Mouse (Mus musculus) intestine, embryonic 14.5 days (tissue): Measurements from ENCODE around the gene Spata13. TPM values are rescaled to one million over a fixed set of nuclear protein-coding genes. Genes with fewer than 3 reads are reported as not detected.

ENCODE experiments used
- ATAC-seq: fragments of 200-750 bp; cut with Nextera tagmentation; replicated peaks from 2 replicates; pipeline ENCODE4 v1.8.0; 2017; ENCODE audit warnings: low read depth, moderate number of reproducible peaks, moderate TSS enrichment, moderate library complexity; ENCODE audit not compliant: low FRiP score, low TSS enrichment
- DNase-seq: peaks from one replicate; pipeline ENCODE4 v3.0.0-alpha.2; 2018; ENCODE audit warnings: low spot score
- H3K27ac ChIP-seq: fragments of 300-500 bp; sonication (generic); 2 replicates; pipeline ENCODE4 v1.5.1; 2014; ENCODE audit warnings: low read depth, mild to moderate bottlenecking, control low read depth
- H3K27me3 ChIP-seq: fragments of 300-500 bp; sonication (generic); replicated peaks from 2 replicates; pipeline ENCODE4 v1.6.1; 2014; ENCODE audit warnings: low read length, control low read depth; ENCODE audit not compliant: control insufficient read depth, insufficient read depth
- H3K36me3 ChIP-seq: fragments of 300-500 bp; sonication (generic); 2 replicates; pipeline ENCODE4 v1.6.1; 2014; ENCODE audit warnings: low read length, control low read depth; ENCODE audit not compliant: control insufficient read depth, insufficient read depth
- H3K4me1 ChIP-seq: fragments of 300-500 bp; sonication (generic); replicated peaks from 2 replicates; pipeline ENCODE4 v1.6.1; 2014; ENCODE audit warnings: low read length, control low read depth, mixed read lengths; ENCODE audit not compliant: control insufficient read depth, insufficient read depth
- H3K4me2 ChIP-seq: fragments of 300-500 bp; sonication (generic); 2 replicates; pipeline ENCODE4 v1.6.1; 2014; ENCODE audit warnings: low read length
- H3K4me3 ChIP-seq: fragments of 300-500 bp; sonication (generic); 2 replicates; pipeline ENCODE4 v1.5.1; 2014; ENCODE audit warnings: low read depth, low read length, control low read depth, mixed read lengths
- H3K9ac ChIP-seq: fragments of 300-500 bp; sonication (generic); 2 replicates; pipeline ENCODE4 v1.6.1; 2014; ENCODE audit warnings: mild to moderate bottlenecking, low read length
- H3K9me3 ChIP-seq: fragments of 300-500 bp; sonication (generic); 2 replicates; pipeline ENCODE4 v1.6.1; 2016; ENCODE audit warnings: low read length, control low read depth; ENCODE audit not compliant: control insufficient read depth
- WGBS: fragments of 180-500 bp; shearing (Covaris S2); extraction: QIAGEN DNeasy Blood & Tissue Kit; methylation state at CpG from one replicate; pipeline ENCODE4 v1.1.7; 2014; 5-methylcytosine and 5-hydroxymethylcytosine counted together
- polyA plus RNA-seq: library from polyadenylated mRNA; unstranded; fragments of >200 nt; fragmentation: Nextera tagmentation; extraction: Ambion mirVana; gene quantifications from 2 replicates; pipeline ENCODE4 v1.2.1, GENCODE M21; 2014

The Spata13 gene
- polyA plus RNA-seq, 1 experiment from 2014 or later: 23.1 TPM

DNA sequence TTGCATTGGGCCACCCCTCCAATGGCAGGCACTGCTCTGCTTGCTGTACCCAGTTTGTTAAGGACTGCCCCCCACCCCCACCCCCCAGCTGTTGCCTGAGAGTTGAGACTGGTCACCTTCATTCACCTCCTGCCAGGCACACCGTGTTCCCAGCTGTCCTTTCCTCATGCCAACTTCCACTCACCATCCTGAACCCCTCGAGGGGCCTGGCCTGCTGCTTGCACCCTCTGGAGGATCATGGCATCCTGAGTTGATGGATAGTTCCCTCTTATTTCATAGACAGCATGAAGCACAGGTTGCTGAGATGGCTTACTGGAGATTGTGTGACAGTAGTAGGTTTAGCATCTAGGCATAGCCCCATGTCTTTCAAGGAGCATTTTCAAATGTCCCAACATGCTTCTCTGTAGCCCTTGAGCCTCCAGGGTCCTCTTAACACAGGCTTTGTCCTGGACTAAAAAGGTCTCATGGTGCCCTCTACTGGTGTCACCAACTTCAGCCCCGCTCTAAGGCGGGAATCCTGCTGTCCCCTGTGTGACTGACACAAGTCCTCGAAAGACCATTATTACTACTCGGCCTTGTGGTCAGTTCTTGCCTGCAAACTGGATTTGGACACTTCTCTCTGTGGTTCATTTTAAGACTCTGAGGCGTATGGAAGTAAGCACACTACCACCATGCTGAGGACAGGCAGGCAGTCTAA lies 54.9 kb downstream of the Spata13 start:
- H3K4me1 ChIP-seq: 0 out of 2 replicates have a peak, but pooled peaks cover 4% of the 10 kb centered on the region
- no peaks in the 10 kb centered on the region for H3K9me3 ChIP-seq
- H3K9ac ChIP-seq: no peak overlapping the region
- no peak overlapping the region for H3K4me3 ChIP-seq
- H3K27ac ChIP-seq: no peak overlapping the region
- no peak overlapping the region for H3K4me2 ChIP-seq
- H3K27me3 ChIP-seq: no peaks in the 10 kb centered on the region
- ATAC-seq (0 out of 2 replicates have a peak, but pooled peaks have one; percentile 61), DNase-seq (peak; percentile 76)
- 0 out of 2 replicates have a peak, but pooled peaks cover 6% of the 10 kb centered on the region for H3K36me3 ChIP-seq
- WGBS: 45% methylated on average over 7 of the region's 7 CpGs

DNA sequence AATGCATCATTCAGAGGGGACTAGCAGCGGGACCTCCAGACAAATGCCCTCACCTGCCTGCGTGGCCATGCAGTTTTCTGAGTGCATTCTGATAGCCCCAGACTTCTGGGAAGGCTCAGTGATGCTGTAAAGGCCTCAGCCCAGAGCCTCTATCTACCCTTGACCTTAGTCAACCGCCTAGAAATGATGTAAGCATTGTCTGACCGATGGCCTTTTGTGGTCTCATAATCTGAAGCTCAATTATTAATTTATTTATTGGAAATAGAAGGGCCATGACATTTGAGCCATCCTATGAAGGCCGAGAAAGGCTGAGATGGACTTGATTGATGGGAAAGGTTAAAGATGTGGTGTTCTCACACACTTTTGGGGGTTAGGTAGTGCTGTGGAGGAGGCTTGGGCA lies 56.0 kb downstream of the Spata13 start:
- H3K4me3 ChIP-seq: no peak overlapping the region
- H3K27ac ChIP-seq: no peak overlapping the region
- 92% methylated on average over 5 of the region's 5 CpGs for WGBS
- no peak for DNase-seq
- ATAC-seq: no peak
- no peak overlapping the region for H3K9ac ChIP-seq
- no peak overlapping the region for H3K4me2 ChIP-seq
- 0 out of 2 replicates have a peak, but pooled peaks cover 6% of the 10 kb centered on the region for H3K36me3 ChIP-seq
- no peaks in the 10 kb centered on the region for H3K27me3 ChIP-seq
- H3K4me1 ChIP-seq: 0 out of 2 replicates have a peak, but pooled peaks cover 7% of the 10 kb centered on the region
- no peaks in the 10 kb centered on the region for H3K9me3 ChIP-seq

DNA sequence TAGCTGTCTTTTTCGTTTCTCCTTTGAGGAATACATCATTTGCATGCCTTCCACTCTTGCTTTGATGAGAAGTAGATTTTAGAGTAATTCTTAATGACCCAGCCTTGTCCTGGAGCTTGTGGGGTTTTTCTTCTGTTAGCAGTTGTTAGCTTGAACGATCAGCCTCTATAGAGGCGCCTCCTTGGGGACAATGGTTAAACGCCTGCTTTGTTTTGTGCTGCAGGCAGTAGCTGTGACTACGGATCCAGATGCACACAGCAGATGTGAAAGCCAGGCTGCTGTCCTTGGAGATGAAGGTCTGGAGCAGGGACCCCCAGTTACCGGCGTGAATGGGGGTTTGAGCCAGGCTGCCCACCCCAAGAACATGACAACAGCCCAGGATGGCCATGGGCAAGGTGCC lies 56.8 kb downstream of the Spata13 start:
- 0 out of 2 replicates have a peak, but pooled peaks cover 6% of the 10 kb centered on the region for H3K36me3 ChIP-seq
- H3K4me2 ChIP-seq: no peak overlapping the region
- H3K4me1 ChIP-seq: 0 out of 2 replicates have a peak, but pooled peaks cover 7% of the 10 kb centered on the region
- H3K4me3 ChIP-seq: no peak overlapping the region
- ATAC-seq: no peak
- no peak overlapping the region for H3K9ac ChIP-seq
- WGBS: 89% methylated on average over 7 of the region's 7 CpGs
- H3K27me3 ChIP-seq: no peaks in the 10 kb centered on the region
- H3K9me3 ChIP-seq: no peaks in the 10 kb centered on the region
- H3K27ac ChIP-seq: no peak overlapping the region
- DNase-seq: no peak

DNA sequence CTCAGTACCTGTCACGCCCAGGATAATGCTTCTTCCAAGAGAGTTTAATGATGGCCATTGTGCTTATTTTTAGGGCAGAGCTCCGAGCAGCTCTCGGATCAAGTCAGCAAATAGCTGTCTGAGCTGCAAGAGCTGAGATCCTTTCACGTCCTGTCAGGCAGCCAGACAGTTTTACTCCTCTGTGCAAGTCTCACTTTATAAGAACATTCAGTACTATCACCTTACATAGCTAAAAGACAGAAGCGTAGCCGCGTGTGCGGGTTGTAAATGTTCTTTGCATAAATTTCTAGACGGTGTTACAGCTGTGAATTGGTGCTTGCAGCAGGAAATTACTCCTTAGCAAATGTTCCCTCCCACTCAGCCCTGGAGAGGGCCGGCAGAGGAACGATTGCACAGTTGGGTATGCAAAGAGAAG lies 59.3 kb downstream of the Spata13 start:
- 0 out of 2 replicates have a peak, but pooled peaks cover 6% of the 10 kb centered on the region for H3K36me3 ChIP-seq
- no peak overlapping the region for H3K9ac ChIP-seq
- 0 out of 2 replicates have a peak, but pooled peaks cover 7% of the 10 kb centered on the region for H3K4me1 ChIP-seq
- DNase-seq (no peak), ATAC-seq (no peak)
- no peak overlapping the region for H3K4me3 ChIP-seq
- peak overlapping the region; percentile 1; the same call in 1 of the 2 replicates for H3K4me2 ChIP-seq
- no peaks in the 10 kb centered on the region for H3K9me3 ChIP-seq
- H3K27ac ChIP-seq: no peak overlapping the region
- H3K27me3 ChIP-seq: no peaks in the 10 kb centered on the region
- WGBS: 34% methylated on average over 11 of the region's 11 CpGs

DNA sequence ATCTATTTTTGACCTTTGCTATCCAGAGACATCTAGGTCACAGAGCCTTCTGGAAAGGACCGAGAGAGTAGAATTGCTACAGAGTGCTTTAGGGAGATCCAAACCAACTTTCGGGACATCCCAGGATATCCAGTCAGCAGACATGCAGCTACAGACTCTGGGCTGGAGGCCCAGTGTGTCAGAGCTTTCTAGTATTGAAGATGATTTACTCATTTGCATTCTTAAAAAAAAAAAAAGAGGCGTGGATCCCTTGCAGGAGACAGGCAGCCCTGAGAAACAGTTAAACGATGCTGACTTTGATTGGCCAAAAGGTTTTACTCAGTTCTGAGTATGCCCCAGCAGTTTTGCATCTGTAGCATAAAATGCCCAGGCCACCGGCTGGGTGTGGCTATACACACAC lies 59.9 kb downstream of the Spata13 start:
- H3K4me2 ChIP-seq: no peak overlapping the region
- no peaks in the 10 kb centered on the region for H3K9me3 ChIP-seq
- WGBS: 62% methylated on average over 5 of the region's 5 CpGs
- ATAC-seq (no peak), DNase-seq (no peak)
- no peak overlapping the region for H3K4me3 ChIP-seq
- H3K9ac ChIP-seq: no peak overlapping the region
- H3K4me1 ChIP-seq: 0 out of 2 replicates have a peak, but pooled peaks cover 7% of the 10 kb centered on the region
- H3K27me3 ChIP-seq: no peaks in the 10 kb centered on the region
- 0 out of 2 replicates have a peak, but pooled peaks cover 6% of the 10 kb centered on the region for H3K36me3 ChIP-seq
- no peak overlapping the region for H3K27ac ChIP-seq

DNA sequence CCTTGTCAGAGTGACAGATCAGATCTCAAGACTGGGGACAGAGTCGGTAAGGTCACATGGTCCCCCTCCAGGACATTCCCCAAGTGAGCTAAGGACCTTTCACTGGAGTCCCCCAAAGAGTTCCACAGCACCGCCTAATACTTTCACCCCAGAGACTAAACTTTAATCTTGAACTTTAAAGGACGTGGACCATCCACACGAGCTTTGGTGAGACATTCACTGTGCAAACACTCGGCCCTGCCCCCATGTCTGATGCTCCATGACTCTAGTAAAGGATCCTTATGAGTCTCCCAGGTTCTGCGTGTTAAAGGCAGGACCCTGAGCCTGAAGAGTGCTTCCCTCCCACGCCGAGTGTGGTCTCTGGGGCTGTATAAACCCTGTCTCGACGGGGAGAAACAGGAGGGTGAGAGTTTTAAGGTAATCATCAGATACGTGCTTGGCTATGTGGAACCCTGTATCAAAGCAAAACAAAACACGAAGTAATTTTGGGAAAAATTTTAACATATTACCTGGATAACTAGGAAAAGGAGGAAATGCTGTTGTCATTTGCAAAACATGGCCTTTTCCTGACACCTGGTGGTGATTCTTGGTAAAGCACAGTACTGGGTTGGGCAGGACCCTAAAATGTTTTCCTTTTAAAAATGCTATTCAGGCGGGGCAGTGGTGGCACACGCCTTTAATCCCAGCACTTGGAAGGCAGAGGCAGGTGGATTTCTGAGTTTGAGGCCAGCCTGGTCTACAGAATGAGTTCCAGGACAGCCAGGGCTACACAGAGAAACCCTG lies 60.6 kb downstream of the Spata13 start:
- DNase-seq (peak; percentile 85), ATAC-seq (no peak)
- Histone ChIP-seq H3K4me1 (0 out of 2 replicates have a peak, but pooled peaks cover 7% of the 10 kb centered on the region), H3K4me2 (no peak overlapping the region), H3K27ac (no peak overlapping the region), H3K9ac (no peak overlapping the region), H3K9me3 (no peaks in the 10 kb centered on the region), H3K36me3 (0 out of 2 replicates have a peak, but pooled peaks cover 6% of the 10 kb centered on the region), H3K4me3 (no peak overlapping the region), H3K27me3 (no peaks in the 10 kb centered on the region)
- WGBS: 69% methylated on average over 14 of the region's 14 CpGs

DNA sequence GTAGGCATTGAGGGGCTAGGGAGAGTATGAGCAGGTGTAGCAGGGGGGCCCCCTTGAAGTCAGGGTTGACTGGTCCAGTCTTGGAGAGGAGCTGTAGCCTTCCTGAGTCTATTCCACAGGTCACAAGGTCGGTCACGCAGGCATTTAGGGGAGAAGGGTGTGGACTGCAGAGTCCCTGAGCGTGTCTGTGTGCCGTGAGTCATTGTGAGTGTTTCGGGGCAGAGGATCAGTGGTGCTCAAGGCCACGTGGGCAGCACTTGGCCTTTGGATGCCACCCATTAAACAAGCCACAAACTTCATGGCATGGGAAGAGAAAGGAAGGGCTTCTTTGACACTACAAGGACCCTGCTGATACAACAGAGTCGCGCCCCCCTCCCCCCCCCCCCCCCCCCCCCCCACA lies 63.5 kb downstream of the Spata13 start:
- no peak for DNase-seq
- Histone ChIP-seq H3K27me3 (no peaks in the 10 kb centered on the region), H3K27ac (no peak overlapping the region), H3K4me2 (no peak overlapping the region), H3K9me3 (no peaks in the 10 kb centered on the region), H3K4me3 (no peak overlapping the region), H3K4me1 (0 out of 2 replicates have a peak, but pooled peaks cover 7% of the 10 kb centered on the region), H3K9ac (no peak overlapping the region), H3K36me3 (no peaks in the 10 kb centered on the region)
- no peak for ATAC-seq
- 80% methylated on average over 6 of the region's 8 CpGs for WGBS

DNA sequence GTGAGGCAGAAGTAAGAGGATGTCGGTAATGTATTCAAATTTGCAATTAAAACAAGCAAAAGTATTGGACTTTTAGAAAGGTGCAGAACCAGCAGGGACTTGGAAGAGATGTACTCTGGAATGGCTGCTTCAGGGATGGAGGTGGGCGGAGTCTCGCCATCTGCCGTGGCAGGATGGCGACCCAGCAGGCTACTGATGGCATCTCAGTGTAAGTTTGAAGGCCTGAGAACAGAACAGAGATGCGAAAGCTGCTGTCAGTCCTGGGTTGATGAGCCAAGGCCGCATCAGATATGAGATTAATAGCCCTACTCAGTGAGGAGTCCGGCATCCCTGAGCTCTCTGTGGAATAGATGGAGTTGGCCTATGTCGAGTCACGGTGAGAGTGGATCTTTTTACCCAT lies 65.2 kb downstream of the Spata13 start:
- ATAC-seq (no peak), DNase-seq (no peak)
- no peaks in the 10 kb centered on the region for H3K9me3 ChIP-seq
- H3K9ac ChIP-seq: no peak overlapping the region
- H3K27ac ChIP-seq: no peak overlapping the region
- no peaks in the 10 kb centered on the region for H3K36me3 ChIP-seq
- H3K4me3 ChIP-seq: no peak overlapping the region
- no peaks in the 10 kb centered on the region for H3K27me3 ChIP-seq
- H3K4me1 ChIP-seq: 0 out of 2 replicates have a peak, but pooled peaks cover 4% of the 10 kb centered on the region
- no peak overlapping the region for H3K4me2 ChIP-seq
- 71% methylated on average over 10 of the region's 10 CpGs for WGBS
